Mouse (Mus musculus): ENCODE measurements around the gene 1110051M20Rik.
A peak's percentile ranks its signal among the peaks of the same experiment; 100 is the strongest.

- TF ChIP-seq CTCF (IDR thresholded peaks at IDR 0.05; ENCODE audit: insufficient read depth, low read length), result peak; percentile 38; the same call in 1 of the 2 replicates
- TF ChIP-seq POLR2A (IDR thresholded peaks at IDR 0.05; ENCODE audit: borderline replicate concordance, extremely low read depth, low read depth, low read length), result no peak
These were observed 143.7 kb downstream of the 1110051M20Rik start for GRCm38 (mm10) chr2:91300784-91301183.
